Mouse (Mus musculus) brown adipose tissue, adult 24 weeks (tissue): ENCODE results near the gene Ankrd36. TPM values are rescaled to one million over a fixed set of nuclear protein-coding genes. Genes with fewer than 3 reads are reported as not detected.
"Not testable (repeated sequence)": the region's sequence is repeated elsewhere in the genome, so short reads cannot be mapped to it uniquely, and the experiment has no call there.

Experiments used
- H3K27ac ChIP-seq: fragments of 200-500 bp; replicated peaks from 2 replicates; pipeline ENCODE4 v1.5.1; 2012; ENCODE audit warnings: low read depth, mild to moderate bottlenecking, low read length
- H3K4me1 ChIP-seq: fragments of 200-500 bp; 2 replicates; pipeline ENCODE4 v1.6.1; 2012; ENCODE audit warnings: low read length, mixed read lengths; ENCODE audit not compliant: control insufficient read depth, insufficient read depth, insufficient read length
- H3K4me3 ChIP-seq: fragments of 200-500 bp; 2 replicates; pipeline ENCODE4 v1.5.1; 2012; ENCODE audit warnings: low read depth, mild to moderate bottlenecking, low read length, moderate library complexity; ENCODE audit not compliant: insufficient read depth
- polyA plus RNA-seq: library from polyadenylated mRNA; stranded (reverse); fragments of >200 nt; gene quantifications from 2 replicates; pipeline ENCODE4 v1.2.4, GENCODE M21; 2012; ENCODE audit not compliant: missing spikeins, insufficient read depth, insufficient read length

Ankrd36 gene
- polyA plus RNA-seq = not detected in 2 replicates

DNA sequence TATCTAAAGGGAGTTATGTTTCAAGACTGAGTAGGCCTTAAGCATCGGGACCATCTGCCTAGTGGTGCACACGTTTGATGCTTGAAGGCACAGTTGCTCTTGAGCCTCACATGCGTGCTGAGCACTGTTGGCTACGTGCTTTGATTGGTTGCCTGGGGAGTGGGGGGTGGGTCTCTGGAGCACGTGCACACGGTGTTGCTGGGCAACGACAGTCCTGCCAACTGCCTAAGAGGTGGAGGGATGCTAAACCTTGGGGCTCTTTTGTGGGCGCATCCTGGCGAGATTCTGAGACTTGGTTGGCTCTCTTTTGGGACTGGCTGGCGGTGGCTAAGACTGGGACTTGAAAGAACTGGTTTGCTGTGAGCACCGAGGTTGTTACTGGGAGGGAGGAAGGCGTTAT, at the start of gene Ankrd36:
Gene Ankrd36, plus strand, starts transcription at position 211 of the 400 bp plus-strand sequence.
- no peaks in the 10 kb centered on the region for H3K4me1 ChIP-seq
- H3K27ac ChIP-seq = no peak within 1 kb of the TSS
- no peak within 1 kb of the TSS for H3K4me3 ChIP-seq

DNA sequence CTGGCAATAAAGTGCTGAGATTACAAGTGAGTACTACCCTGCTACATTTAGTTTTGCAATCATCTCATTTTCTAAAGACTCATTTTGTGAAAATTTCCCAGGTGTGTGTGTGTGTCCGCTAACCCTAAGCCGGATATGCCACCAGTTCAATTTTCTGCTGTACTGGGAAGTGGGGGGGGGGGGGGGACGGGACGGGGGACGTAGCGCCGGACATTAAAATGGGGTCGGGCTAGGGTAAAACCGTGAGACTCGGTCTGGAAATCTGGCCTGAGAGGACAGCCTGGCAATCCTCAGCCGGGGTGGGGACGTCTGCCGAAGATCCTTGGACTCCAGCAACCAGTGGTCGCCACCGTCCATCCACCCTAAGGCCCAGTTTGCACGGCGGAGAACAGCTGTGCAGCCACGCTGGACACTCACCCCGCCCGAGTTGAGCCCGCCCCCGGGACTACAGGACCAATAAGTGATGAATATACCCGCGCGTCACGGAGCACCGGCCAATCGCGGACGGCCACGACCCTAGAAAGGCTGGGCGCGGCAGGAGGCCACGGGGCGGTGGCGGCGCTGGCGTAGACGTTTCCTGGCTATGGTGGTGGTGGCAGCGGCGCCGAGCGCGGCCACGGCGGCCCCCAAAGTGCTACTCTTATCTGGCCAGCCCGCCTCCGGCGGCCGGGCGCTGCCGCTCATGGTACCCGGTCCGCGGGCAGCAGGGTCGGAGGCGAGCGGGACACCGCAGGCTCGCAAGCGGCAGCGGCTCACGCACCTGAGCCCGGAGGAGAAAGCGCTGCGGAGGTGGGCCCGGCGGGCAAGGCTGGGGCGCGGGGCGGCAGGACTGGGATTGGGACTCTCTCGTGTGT, 48.8 kb upstream of the Ankrd36 start, which contains the start of gene Xbp1:
Gene Xbp1, plus strand, starts transcription at position 248 of the 854 bp plus-strand sequence.
- H3K27ac ChIP-seq = peak within 1 kb of the TSS; percentile 97
- peak within 1 kb of the TSS; percentile 95 for H3K4me3 ChIP-seq
- no peaks in the 10 kb centered on the region for H3K4me1 ChIP-seq

- peak overlapping the region; percentile 95 for H3K4me3 ChIP-seq
- H3K27ac ChIP-seq = peak overlapping the region; percentile 87
- no peaks in the 10 kb centered on the region for H3K4me1 ChIP-seq
Measured at GRCm38 (mm10) chr11:5521266-5521515, 48.3 kb upstream of the Ankrd36 start.

DNA sequence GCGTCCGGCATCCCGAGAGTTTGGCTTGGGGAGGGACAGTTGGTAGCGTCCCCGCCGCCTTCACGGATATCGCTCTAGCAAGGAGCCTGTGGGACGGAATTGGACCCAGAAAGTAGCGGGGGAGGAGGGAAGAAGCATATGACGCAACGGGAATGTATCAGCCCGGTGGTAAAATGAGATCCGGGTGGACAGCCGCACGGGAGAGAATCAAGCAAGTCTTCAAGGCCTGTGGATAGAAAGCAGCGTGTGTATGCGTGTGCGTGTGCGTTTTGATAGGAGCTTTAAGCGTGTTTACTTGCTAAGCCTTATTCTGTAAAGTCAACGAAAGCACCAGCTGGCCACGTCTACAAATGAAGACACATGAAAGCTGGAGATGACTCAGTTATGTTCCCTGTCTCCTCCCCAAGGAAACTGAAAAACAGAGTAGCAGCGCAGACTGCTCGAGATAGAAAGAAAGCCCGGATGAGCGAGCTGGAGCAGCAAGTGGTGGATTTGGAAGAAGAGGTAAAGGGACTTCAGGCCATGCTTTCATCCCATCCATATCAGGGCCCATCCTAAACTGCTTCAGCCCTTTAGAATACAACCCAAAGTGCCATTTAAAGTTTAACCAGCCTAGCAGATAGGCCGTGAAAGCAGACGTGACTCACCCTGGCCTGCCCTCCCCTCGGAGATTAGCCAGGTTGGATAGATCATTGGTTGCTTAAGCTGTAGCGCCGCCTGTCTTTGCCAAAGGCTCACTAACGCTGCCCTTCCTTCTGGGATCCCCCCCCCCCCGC, 47.8 kb upstream of the Ankrd36 start:
- Histone ChIP-seq H3K27ac (peak overlapping the region; percentile 87), H3K4me3 (peak overlapping the region; percentile 95), H3K4me1 (no peaks in the 10 kb centered on the region)

DNA sequence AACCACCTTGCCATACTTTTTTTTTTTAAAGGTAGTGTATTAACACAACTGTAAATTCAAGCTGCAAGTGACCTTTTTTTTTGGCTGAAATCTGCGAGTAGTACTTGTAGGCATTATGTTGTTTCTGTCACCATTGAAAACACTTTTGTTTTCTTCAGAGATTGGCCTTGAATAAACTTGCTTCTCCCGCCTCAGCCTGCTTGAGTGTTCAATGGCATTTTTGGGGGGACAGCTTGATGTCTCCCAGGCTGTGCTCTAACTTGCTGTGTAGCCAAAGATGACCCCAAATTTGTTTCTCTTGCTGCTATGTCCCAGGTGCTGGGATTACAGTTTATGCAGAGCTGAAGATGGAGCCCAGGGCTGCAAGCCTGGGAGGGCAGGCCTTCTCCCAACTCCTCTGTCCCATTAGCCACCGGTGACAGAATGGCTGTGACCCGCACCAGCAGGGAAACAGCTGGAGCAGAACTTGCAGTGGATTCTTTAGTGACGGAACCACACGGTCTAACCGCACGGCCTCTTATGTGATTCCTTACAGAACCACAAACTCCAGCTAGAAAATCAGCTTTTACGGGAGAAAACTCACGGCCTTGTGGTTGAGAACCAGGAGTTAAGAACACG, 46.6 kb upstream of the Ankrd36 start:
- H3K27ac ChIP-seq = no peak overlapping the region
- no peak overlapping the region; the same call in 1 of the 2 replicates for H3K4me3 ChIP-seq

GRCm38 (mm10) chr11:5525418-5525817, 44.1 kb upstream of the Ankrd36 start:
- H3K27ac ChIP-seq = no peak overlapping the region

More for the DNA sequence above, 46.6 kb upstream of the Ankrd36 start:
- no peaks in the 10 kb centered on the region for H3K4me1 ChIP-seq

GRCm38 (mm10) chr11:5526573-5527439, 42.7 kb upstream of the Ankrd36 start:
- no peaks in the 10 kb centered on the region for H3K4me1 ChIP-seq
- H3K27ac ChIP-seq = no peak overlapping the region
- H3K4me3 ChIP-seq = no peak overlapping the region

More at GRCm38 (mm10) chr11:5525418-5525817, 44.1 kb upstream of the Ankrd36 start:
- Histone ChIP-seq H3K4me1 (no peaks in the 10 kb centered on the region), H3K4me3 (no peak overlapping the region)

- Histone ChIP-seq H3K4me1 (no peaks in the 10 kb centered on the region), H3K27ac (no peak overlapping the region), H3K4me3 (no peak overlapping the region)
Measured at GRCm38 (mm10) chr11:5527865-5528523, 41.5 kb upstream of the Ankrd36 start.

DNA sequence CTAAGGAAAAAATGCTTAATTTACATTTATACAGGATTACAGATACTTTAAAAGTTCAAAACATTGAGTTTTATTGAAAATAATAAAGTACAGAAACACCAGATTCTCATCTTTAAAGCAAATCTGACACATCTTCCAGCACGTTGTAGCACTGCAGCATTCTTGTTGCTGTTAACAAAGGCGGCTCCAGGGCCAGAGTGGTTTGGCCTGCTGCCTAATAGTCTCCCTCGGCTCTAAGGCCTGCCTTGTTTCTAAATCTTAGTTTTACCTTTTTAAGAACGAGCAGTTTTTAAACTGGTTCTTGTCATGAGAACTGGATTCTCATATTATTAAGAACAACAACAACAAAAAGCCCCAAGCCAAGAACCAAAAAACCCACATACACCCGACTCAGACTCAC, 40.6 kb upstream of the Ankrd36 start:
- H3K27ac ChIP-seq = no peak overlapping the region
- no peaks in the 10 kb centered on the region for H3K4me1 ChIP-seq
- no peak overlapping the region for H3K4me3 ChIP-seq

- H3K4me1 ChIP-seq = no peaks in the 10 kb centered on the region
- H3K4me3 ChIP-seq = no peak overlapping the region
- no peak overlapping the region for H3K27ac ChIP-seq
Measured at GRCm38 (mm10) chr11:5530172-5530571, 39.3 kb upstream of the Ankrd36 start.

DNA sequence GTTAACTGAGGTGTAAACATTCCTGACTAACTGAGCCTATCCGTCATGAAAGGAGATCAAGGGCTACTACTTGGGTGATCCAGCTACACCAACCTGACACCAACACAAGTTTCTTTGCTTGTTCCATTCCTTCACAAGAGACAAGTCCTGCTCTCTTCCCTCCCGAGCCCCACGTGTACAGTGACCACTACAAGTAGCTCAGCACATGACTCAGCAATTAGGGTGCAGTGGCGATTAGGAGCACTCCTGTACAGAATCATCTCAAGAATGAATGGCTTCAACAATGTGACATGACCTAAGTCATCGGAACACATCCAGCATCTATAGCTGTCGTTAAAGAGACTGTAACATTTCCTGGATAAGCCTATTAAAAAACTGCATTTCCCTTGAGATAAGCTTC, 38.8 kb upstream of the Ankrd36 start:
- H3K27ac ChIP-seq = no peak overlapping the region
- H3K4me3 ChIP-seq = no peak overlapping the region

GRCm38 (mm10) chr11:5533108-5533507, 36.4 kb upstream of the Ankrd36 start:
- Histone ChIP-seq H3K4me1 (no peaks in the 10 kb centered on the region), H3K4me3 (no peak overlapping the region), H3K27ac (no peak overlapping the region)

More for the DNA sequence above, 38.8 kb upstream of the Ankrd36 start:
- H3K4me1 ChIP-seq = no peaks in the 10 kb centered on the region

DNA sequence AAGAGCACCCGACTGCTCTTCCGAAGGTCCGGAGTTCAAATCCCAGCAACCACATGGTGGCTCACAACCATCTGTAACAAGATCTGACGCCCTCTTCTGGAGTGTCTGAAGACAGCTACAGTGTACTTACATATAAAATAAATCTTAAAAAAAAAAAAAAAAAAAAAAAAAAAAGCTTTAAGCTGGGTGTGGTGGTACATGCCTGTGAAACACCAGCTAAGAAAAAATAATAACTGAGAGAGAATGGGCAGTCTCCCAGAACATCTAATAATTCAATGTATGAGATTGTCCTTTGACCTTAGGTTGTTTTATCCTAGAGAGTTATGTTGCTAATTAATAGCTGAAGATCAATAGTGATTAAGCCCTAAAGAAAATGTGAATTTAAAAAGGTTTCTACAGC, 32.0 kb upstream of the Ankrd36 start:
- H3K27ac ChIP-seq, H3K4me1 ChIP-seq, H3K4me3 ChIP-seq: not testable (repeated sequence)

- Histone ChIP-seq H3K4me3 (peak overlapping the region; percentile 95), H3K4me1 (peaks cover 8% of the 10 kb centered on the region; the same call in 1 of the 2 replicates), H3K27ac (no peak overlapping the region)
Measured at GRCm38 (mm10) chr11:5540331-5540730, 29.2 kb upstream of the Ankrd36 start.
